ENCODE assay signal across 29 mouse cellular contexts in genomic region chr2:14710247-14710646, GRCm38 (mm10).
"Had no signal": no experiment of that assay in that cellular context is flagged by ENCODE, and none has a peak within 500 bp of the region (broad histone marks: within the 10 kb centered on the region; RNA-seq: fewer than 3 reads in every experiment).

No protein-coding gene starts in this region.

- DNase-seq: left cerebral cortex, postnatal 4 days; liver; liver, embryonic 13.5 days; liver, postnatal 0 days; lung, adult 18-20 months; lung, adult 2 months; lung, postnatal 10 days; lung, postnatal 36 days; midbrain, embryonic 14.5 days had no signal

- H3K27me3 ChIP-seq: limb, embryonic 12.5 days; limb, embryonic 13.5 days; limb, embryonic 15.5 days; liver, embryonic 12.5 days; liver, embryonic 13.5 days; liver, embryonic 15.5 days; megakaryocyte, embryonic 14.5 days; midbrain, embryonic 12.5 days; midbrain, embryonic 13.5 days; midbrain, embryonic 15.5 days; neural tube, embryonic 12.5 days; neural tube, embryonic 13.5 days had no signal

- H3K4me2 ChIP-seq: limb, embryonic 12.5 days; limb, embryonic 13.5 days; limb, embryonic 15.5 days; liver, embryonic 11.5 days; liver, embryonic 12.5 days; liver, embryonic 13.5 days; liver, embryonic 15.5 days; midbrain, embryonic 11.5 days; midbrain, embryonic 12.5 days; midbrain, embryonic 13.5 days; midbrain, embryonic 15.5 days; neural tube, embryonic 12.5 days; neural tube, embryonic 13.5 days had no signal

- H3K9me3 ChIP-seq: limb, embryonic 10.5 days; limb, embryonic 12.5 days; limb, embryonic 13.5 days; limb, embryonic 15.5 days; liver, embryonic 12.5 days; liver, embryonic 13.5 days; liver, embryonic 15.5 days; megakaryocyte, embryonic 14.5 days; midbrain, embryonic 10.5 days; midbrain, embryonic 12.5 days; midbrain, embryonic 13.5 days; midbrain, embryonic 15.5 days; neural tube, embryonic 12.5 days; neural tube, embryonic 13.5 days had no signal

- ATAC-seq: liver, embryonic 12.5 days; liver, postnatal 0 days; midbrain, embryonic 13.5 days; midbrain, embryonic 15.5 days; midbrain, embryonic 16.5 days had no signal

- H3K27ac ChIP-seq: left cerebral cortex, adult 2 months; limb, embryonic 10.5 days; limb, embryonic 12.5 days; limb, embryonic 13.5 days; limb, embryonic 15.5 days; liver, embryonic 12.5 days; liver, embryonic 13.5 days; liver, embryonic 14.5 days; liver, embryonic 15.5 days; macrophage; midbrain, embryonic 10.5 days; midbrain, embryonic 12.5 days; midbrain, embryonic 13.5 days; midbrain, embryonic 15.5 days; neural tube, embryonic 12.5 days; neural tube, embryonic 13.5 days had no signal

- H3K4me1 ChIP-seq: limb, embryonic 10.5 days; limb, embryonic 12.5 days; limb, embryonic 13.5 days; limb, embryonic 15.5 days; liver, embryonic 12.5 days; liver, embryonic 13.5 days; liver, embryonic 15.5 days; midbrain, embryonic 10.5 days; midbrain, embryonic 12.5 days; midbrain, embryonic 13.5 days; midbrain, embryonic 15.5 days; neural tube, embryonic 12.5 days; neural tube, embryonic 13.5 days had no signal

- H3K9ac ChIP-seq: limb, embryonic 12.5 days; limb, embryonic 13.5 days; limb, embryonic 15.5 days; liver, embryonic 12.5 days; liver, embryonic 13.5 days; liver, embryonic 14.5 days; liver, embryonic 15.5 days; liver, postnatal 0 days; midbrain, embryonic 12.5 days; midbrain, embryonic 13.5 days; midbrain, embryonic 15.5 days; neural tube, embryonic 12.5 days; neural tube, embryonic 13.5 days had no signal

- H3K4me3 ChIP-seq: left cerebral cortex, adult 2 months; limb, embryonic 10.5 days; limb, embryonic 12.5 days; limb, embryonic 13.5 days; limb, embryonic 15.5 days; liver, embryonic 12.5 days; liver, embryonic 13.5 days; liver, embryonic 15.5 days; megakaryocyte, embryonic 14.5 days; midbrain, embryonic 10.5 days; midbrain, embryonic 12.5 days; midbrain, embryonic 13.5 days; midbrain, embryonic 15.5 days; myocyte; neural tube, embryonic 12.5 days; neural tube, embryonic 13.5 days had no signal

- H3K36me3 ChIP-seq: limb, embryonic 10.5 days; limb, embryonic 12.5 days; limb, embryonic 13.5 days; limb, embryonic 15.5 days; liver, embryonic 12.5 days; liver, embryonic 13.5 days; liver, embryonic 15.5 days; midbrain, embryonic 10.5 days; midbrain, embryonic 12.5 days; midbrain, embryonic 13.5 days; midbrain, embryonic 15.5 days; neural tube, embryonic 12.5 days; neural tube, embryonic 13.5 days had no signal
